Mouse (Mus musculus) fibroblast of lung, adult 2 months (primary cell): ENCODE measurements around the gene Galnt6.

Experiments used
- DNase-seq: peaks from one replicate; pipeline ENCODE4 v3.0.0-alpha.2; 2011; ENCODE audit warnings: low read depth

Gene Galnt6

GRCm38 (mm10) chr15:100683041-100683440 is 46.1 kb downstream of the Galnt6 start:
- DNase-seq, result peak; percentile 65

GRCm38 (mm10) chr15:100681770-100682169 is 47.4 kb downstream of the Galnt6 start:
- no peak for DNase-seq

- DNase-seq, result no peak
Measured at GRCm38 (mm10) chr15:100680381-100680780, 48.8 kb downstream of the Galnt6 start.

GRCm38 (mm10) chr15:100679005-100679404 is 50.2 kb downstream of the Galnt6 start:
- DNase-seq, result no peak

GRCm38 (mm10) chr15:100678581-100678980 is 50.6 kb downstream of the Galnt6 start:
- no peak for DNase-seq

- no peak for DNase-seq
Measured at GRCm38 (mm10) chr15:100677675-100678074, 51.5 kb downstream of the Galnt6 start.

- no peak for DNase-seq
Measured at GRCm38 (mm10) chr15:100676521-100676920, 52.7 kb downstream of the Galnt6 start.

GRCm38 (mm10) chr15:100675486-100675885 is 53.7 kb downstream of the Galnt6 start:
- no peak for DNase-seq

- no peak for DNase-seq
Measured at GRCm38 (mm10) chr15:100674566-100674965, 54.6 kb downstream of the Galnt6 start.

GRCm38 (mm10) chr15:100673585-100674391 is 55.4 kb downstream of the Galnt6 start:
- DNase-seq, result no peak

GRCm38 (mm10) chr15:100670833-100671232 is 58.3 kb downstream of the Galnt6 start:
- DNase-seq, result no peak

- DNase-seq, result no peak
Measured at GRCm38 (mm10) chr15:100670004-100670403, 59.2 kb downstream of the Galnt6 start.

GRCm38 (mm10) chr15:100669337-100669736 is 59.8 kb downstream of the Galnt6 start, which contains the start of gene Bin2:
Gene Bin2, minus strand, starts transcription at chr15:100669553.
- no peak for DNase-seq

- no peak for DNase-seq
Measured at GRCm38 (mm10) chr15:100667871-100668545, 61.2 kb downstream of the Galnt6 start.

- DNase-seq, result no peak
Measured at GRCm38 (mm10) chr15:100667420-100667819, 61.8 kb downstream of the Galnt6 start.

GRCm38 (mm10) chr15:100666851-100667250 is 62.3 kb downstream of the Galnt6 start:
- DNase-seq, result no peak

GRCm38 (mm10) chr15:100666219-100666696 is 62.9 kb downstream of the Galnt6 start:
- no peak for DNase-seq

GRCm38 (mm10) chr15:100665411-100666218 is 63.6 kb downstream of the Galnt6 start:
- DNase-seq, result no peak

- DNase-seq, result no peak
Measured at GRCm38 (mm10) chr15:100664813-100665274, 64.3 kb downstream of the Galnt6 start.

GRCm38 (mm10) chr15:100660805-100661204 is 68.4 kb downstream of the Galnt6 start:
- no peak for DNase-seq

- no peak for DNase-seq
Measured at GRCm38 (mm10) chr15:100660306-100660705, 68.9 kb downstream of the Galnt6 start.

GRCm38 (mm10) chr15:100655201-100655600 is 74.0 kb downstream of the Galnt6 start:
- DNase-seq, result no peak
